Mouse (Mus musculus) megakaryocyte, embryonic 14.5 days (primary cell): ENCODE data around the gene Tjp1. TPM values are rescaled to one million over a fixed set of nuclear protein-coding genes. Genes with fewer than 3 reads are reported as not detected.

ENCODE experiments used
- H3K27me3 ChIP-seq: replicated peaks from 2 replicates; pipeline ENCODE3; 2012; ENCODE audit warnings: inconsistent platforms
- H3K36me3 ChIP-seq: replicated peaks from 2 replicates; pipeline ENCODE3; 2012; ENCODE audit warnings: low read length, inconsistent platforms, mixed read lengths
- H3K4me1 ChIP-seq: 2 replicates; pipeline ENCODE4 v1.6.1; 2012; ENCODE audit warnings: inconsistent platforms
- H3K4me3 ChIP-seq: replicated peaks from 2 replicates; pipeline ENCODE3; 2012; ENCODE audit warnings: moderate library complexity, mild to moderate bottlenecking, inconsistent platforms
- H3K9me3 ChIP-seq: 2 replicates; pipeline ENCODE4 v1.6.1; 2012; ENCODE audit warnings: inconsistent platforms
- FLI1 ChIP-seq: IDR thresholded peaks from 2 replicates; pipeline ENCODE4 v1.6.1; 2012; ENCODE audit warnings: low read length, inconsistent platforms, mixed read lengths
- GATA1 ChIP-seq: IDR thresholded peaks from 3 replicates; pipeline ENCODE4 v1.6.1; 2012; ENCODE audit warnings: mixed read lengths, low read length, inconsistent platforms, borderline replicate concordance
- polyA plus RNA-seq: library from polyadenylated mRNA; stranded (reverse); fragments of >175 nt; gene quantifications from 2 replicates; pipeline ENCODE4 v1.2.3, GENCODE M21; 2012; ENCODE audit warnings: low replicate concordance; ENCODE audit not compliant: insufficient read depth

Tjp1 gene
- polyA plus RNA-seq, 1 experiment = 0.83 TPM

DNA sequence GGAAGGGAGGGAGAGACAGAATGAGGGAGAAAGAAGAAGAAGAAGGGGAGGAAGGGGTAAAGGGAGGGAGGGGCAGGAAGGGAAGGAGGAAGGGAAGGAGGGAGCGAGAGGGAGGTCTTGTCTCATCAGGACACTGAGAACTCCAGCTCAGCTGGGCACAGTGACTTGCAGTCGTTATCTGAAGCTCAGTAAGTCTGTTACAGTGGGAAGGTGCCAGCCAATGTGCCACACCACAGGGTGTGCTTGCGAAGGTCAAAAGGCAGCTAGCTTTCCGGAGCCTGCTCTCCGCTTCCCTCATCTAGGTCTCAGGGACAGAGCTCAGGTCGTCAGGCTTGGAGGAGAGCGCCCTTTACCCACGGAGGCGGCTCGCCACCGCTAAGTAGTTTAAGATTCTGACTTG, 61.4 kb downstream of the Tjp1 start:
- TF ChIP-seq FLI1 = no peak
- no peak for TF ChIP-seq GATA1
- H3K36me3 ChIP-seq = no peaks in the 10 kb centered on the region
- H3K9me3 ChIP-seq = no peaks in the 10 kb centered on the region
- peaks cover 9% of the 10 kb centered on the region for H3K4me1 ChIP-seq
- H3K4me3 ChIP-seq = peak overlapping the region; percentile 53
- peaks cover 46% of the 10 kb centered on the region for H3K27me3 ChIP-seq

DNA sequence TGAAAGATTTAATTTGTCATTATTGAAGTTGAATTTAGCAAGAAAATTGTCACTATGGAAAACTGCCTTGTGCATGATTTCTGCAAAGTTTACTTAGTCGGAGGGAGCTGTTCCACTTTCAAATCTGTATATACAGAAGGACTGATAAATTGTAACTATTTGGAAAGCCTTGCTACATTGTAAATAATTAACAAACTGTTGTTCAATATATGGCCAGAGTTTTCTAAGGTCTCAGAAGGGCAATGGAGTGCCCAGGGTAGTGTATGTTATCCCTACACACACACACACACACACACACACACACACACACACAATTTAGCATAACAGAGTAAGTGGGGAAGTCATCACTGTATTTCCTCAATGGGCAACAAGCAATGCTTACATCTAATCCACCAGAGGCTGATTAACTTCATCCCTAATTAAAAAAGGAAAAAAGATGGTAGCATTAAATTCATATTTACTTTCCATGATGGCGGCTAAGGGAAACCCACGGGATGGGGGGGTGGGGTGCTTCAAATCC, 63.0 kb downstream of the Tjp1 start:
- no peak for TF ChIP-seq GATA1
- TF ChIP-seq FLI1 = no peak
- H3K36me3 ChIP-seq = no peaks in the 10 kb centered on the region
- peaks cover 6% of the 10 kb centered on the region for H3K4me1 ChIP-seq
- peaks cover 44% of the 10 kb centered on the region for H3K27me3 ChIP-seq
- no peak overlapping the region for H3K4me3 ChIP-seq
- no peaks in the 10 kb centered on the region for H3K9me3 ChIP-seq

DNA sequence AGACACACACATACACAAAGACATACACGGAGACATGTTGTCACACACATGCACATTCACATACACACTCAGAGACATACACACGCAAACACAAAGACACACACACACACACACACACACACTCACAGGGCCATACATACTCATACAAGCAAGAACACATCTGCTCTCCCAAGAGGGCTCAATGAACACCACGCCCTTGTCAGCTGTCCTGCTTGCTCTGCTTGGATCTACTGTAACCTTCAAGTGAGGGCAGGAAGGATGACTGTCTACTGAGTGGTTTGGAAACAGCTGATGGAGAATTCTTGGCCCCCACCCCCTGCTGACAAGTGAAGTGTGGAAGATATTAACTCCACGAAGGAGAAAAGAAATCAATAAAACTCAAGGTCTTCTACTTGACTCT, 64.1 kb downstream of the Tjp1 start:
- Histone ChIP-seq H3K9me3 (no peaks in the 10 kb centered on the region), H3K4me3 (no peak overlapping the region), H3K36me3 (no peaks in the 10 kb centered on the region), H3K27me3 (peaks cover 40% of the 10 kb centered on the region), H3K4me1 (peaks cover 4% of the 10 kb centered on the region; the same call in 1 of the 2 replicates)
- TF ChIP-seq FLI1 = no peak
- no peak for TF ChIP-seq GATA1

DNA sequence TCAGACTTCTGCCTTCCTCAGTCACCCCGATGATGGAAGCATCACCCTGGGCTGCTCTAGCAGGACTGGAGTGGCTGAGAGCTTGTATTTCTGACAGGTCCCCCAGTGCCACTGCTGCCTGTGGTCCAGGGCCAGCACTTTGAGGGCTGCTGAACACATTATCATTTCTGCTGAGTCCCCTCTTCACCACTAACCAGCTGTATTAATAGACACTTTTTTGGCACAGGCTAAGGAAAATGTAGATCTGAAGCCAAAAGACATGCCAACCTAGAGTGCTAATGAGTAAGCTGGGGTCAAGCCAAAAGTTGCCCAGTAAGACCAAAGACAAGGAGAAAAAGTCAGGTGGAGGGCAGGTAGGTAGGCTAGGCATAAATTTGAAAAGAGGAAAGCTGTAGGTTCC, 66.2 kb downstream of the Tjp1 start:
- TF ChIP-seq FLI1 (no peak), GATA1 (no peak)
- H3K36me3 ChIP-seq = no peaks in the 10 kb centered on the region
- H3K4me3 ChIP-seq = no peak overlapping the region
- H3K27me3 ChIP-seq = peaks cover 32% of the 10 kb centered on the region
- H3K4me1 ChIP-seq = peaks cover 4% of the 10 kb centered on the region; the same call in 1 of the 2 replicates
- H3K9me3 ChIP-seq = peaks cover 4% of the 10 kb centered on the region; the same call in 1 of the 2 replicates

DNA sequence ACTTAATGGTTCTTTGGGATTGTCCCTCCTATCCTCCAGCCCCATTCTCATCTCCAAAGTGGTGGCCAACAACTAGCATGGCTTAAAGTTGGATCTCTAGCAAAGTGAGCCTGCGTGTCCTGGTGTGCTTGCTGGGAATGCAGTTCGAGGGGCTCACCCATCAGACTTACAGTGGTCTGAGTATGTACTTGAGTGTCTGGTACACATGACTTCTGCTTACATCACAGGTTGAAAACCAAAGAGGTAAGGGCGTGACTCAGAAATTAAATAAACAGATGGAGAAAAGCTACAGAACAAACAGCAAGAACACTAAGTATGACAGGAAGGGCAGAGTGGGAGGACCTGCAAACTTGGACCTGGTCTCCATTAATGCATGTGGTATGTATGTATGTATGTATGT, 67.4 kb downstream of the Tjp1 start:
- H3K27me3 ChIP-seq = peaks cover 25% of the 10 kb centered on the region
- no peaks in the 10 kb centered on the region for H3K36me3 ChIP-seq

DNA sequence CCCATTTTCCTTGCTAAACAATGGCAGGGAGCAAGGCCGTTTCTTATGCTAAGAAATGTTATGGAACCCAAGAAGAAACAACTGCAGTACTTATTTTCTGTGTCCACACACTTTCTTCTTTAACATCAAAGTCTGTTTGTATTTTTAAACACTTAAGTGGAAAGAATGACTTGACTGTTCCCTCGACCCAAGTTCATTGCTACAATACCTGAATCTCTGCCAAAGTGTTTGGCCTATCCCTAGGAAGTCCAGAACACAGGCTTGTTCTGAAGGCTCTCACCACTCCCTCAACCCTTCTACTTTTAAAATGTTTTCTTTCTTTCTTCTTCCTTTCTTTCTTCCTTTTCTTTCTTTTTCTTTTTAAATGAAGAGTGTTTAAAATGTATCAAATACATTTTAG, 71.5 kb downstream of the Tjp1 start:
- Histone ChIP-seq H3K27me3 (peaks cover 25% of the 10 kb centered on the region), H3K4me1 (no peaks in the 10 kb centered on the region), H3K4me3 (no peak overlapping the region), H3K36me3 (no peaks in the 10 kb centered on the region), H3K9me3 (peaks cover 4% of the 10 kb centered on the region; the same call in 1 of the 2 replicates)
- no peak for TF ChIP-seq GATA1
- TF ChIP-seq FLI1 = no peak

More for the DNA sequence above, 67.4 kb downstream of the Tjp1 start:
- H3K4me3 ChIP-seq = no peak overlapping the region
- H3K9me3 ChIP-seq = peaks cover 4% of the 10 kb centered on the region; the same call in 1 of the 2 replicates
- TF ChIP-seq FLI1 (no peak), GATA1 (no peak)
- no peaks in the 10 kb centered on the region for H3K4me1 ChIP-seq

DNA sequence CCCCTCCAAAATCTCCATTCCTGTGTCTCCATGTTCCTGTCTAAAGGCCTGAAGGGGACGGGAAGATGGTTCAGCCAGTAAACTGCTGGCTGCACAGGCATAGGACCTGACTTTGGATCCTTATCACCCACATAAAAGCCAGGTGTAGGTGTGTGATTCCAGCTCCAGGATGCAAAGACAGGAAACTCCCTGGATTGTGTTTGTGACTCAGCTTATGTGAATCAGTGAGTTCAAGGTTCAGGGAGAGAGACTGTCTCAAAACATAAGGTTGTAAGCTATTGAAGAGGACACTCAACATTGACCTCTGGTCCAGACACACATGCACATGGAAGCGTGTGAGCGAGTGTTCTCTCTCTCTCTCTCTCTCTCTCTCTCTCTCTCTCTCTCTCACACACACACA, 72.4 kb downstream of the Tjp1 start:
- peaks cover 4% of the 10 kb centered on the region; the same call in 1 of the 2 replicates for H3K9me3 ChIP-seq
- H3K36me3 ChIP-seq = no peaks in the 10 kb centered on the region
- H3K4me1 ChIP-seq = no peaks in the 10 kb centered on the region
- TF ChIP-seq GATA1 (no peak), FLI1 (no peak)
- no peak overlapping the region for H3K4me3 ChIP-seq
- H3K27me3 ChIP-seq = peaks cover 22% of the 10 kb centered on the region

DNA sequence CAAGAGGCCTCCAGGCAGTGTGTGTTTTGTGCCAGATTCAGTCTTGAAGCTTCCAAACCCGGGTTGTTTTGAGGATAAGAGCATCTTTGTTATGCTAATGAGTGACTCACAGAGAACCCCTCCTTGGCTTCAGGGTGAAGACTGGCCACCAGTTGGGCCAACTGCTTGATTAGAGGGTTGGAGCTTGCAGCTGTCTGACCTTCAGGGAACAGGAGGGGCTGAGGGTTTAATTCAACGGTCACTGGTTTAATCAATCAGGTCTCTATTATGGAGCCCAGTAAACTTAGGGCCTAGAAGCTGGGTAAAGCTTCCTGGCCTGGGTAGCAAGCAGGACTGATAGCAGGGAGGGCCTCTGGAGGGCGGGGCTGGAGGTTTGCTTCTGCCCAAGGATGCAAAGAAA, 73.3 kb downstream of the Tjp1 start:
- H3K36me3 ChIP-seq = no peaks in the 10 kb centered on the region
- peaks cover 22% of the 10 kb centered on the region for H3K27me3 ChIP-seq
- TF ChIP-seq FLI1 (no peak), GATA1 (no peak)
- H3K9me3 ChIP-seq = peaks cover 4% of the 10 kb centered on the region; the same call in 1 of the 2 replicates
- no peak overlapping the region for H3K4me3 ChIP-seq
- no peaks in the 10 kb centered on the region for H3K4me1 ChIP-seq

DNA sequence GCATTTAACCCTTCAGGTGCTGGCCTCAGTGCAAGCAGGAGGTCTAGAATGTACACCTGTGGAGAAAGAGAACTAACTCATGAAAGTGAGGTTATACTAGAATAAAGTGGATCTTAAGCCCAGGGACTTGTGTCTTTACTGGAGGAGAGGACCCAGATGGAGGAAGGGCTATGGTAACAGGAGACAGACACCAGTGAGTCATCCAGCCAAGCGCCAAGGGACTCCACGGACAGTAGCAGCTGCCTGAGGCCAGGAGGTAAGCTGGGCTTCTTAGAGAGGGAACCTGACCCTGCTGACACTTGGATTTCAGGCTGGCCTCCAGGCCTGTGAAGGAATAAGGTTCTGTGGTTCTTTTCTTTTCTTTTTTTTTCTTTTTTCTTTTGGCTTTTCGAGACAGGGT, 75.3 kb downstream of the Tjp1 start:
- no peaks in the 10 kb centered on the region for H3K4me1 ChIP-seq
- TF ChIP-seq GATA1 = no peak
- TF ChIP-seq FLI1 = no peak

DNA sequence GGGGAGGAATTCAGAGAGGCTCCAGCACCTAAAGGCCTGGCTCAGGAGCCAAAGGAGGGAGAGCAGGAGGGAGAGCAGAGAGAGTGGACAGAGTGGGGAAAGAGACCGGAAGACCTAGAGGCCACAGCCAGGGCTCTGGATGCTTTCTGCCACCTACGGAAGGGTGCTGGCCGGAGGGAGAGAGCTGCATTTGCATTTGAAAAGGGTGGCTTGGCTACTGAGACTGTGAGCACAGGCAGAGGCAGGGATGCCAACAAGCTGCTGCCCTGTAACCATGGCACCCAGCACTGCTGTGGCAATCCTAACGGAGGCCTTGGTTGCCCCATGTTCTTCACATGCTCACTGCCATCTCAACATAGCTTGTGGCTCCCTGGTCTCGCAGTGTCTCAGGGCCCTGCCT, 77.4 kb downstream of the Tjp1 start:
- Histone ChIP-seq H3K4me1 (no peaks in the 10 kb centered on the region), H3K27me3 (peaks cover 20% of the 10 kb centered on the region), H3K4me3 (peak overlapping the region; percentile 33), H3K9me3 (peaks cover 22% of the 10 kb centered on the region), H3K36me3 (no peaks in the 10 kb centered on the region)
- no peak for TF ChIP-seq GATA1
- TF ChIP-seq FLI1 = no peak

More for the DNA sequence above, 75.3 kb downstream of the Tjp1 start:
- Histone ChIP-seq H3K9me3 (peaks cover 10% of the 10 kb centered on the region), H3K36me3 (no peaks in the 10 kb centered on the region), H3K4me3 (no peak overlapping the region), H3K27me3 (peaks cover 21% of the 10 kb centered on the region)
